Mouse (Mus musculus) G1E (cell line): Measurements from ENCODE around the gene Rb1. TPM values are rescaled to one million over a fixed set of nuclear protein-coding genes. Genes with fewer than 3 reads are reported as not detected.

Experiments used
- ATAC-seq: 2 replicates; pipeline ENCODE4 v1.8.0; 2016; ENCODE audit warnings: mild to moderate bottlenecking; ENCODE audit not compliant: insufficient number of reproducible peaks, poor library complexity, low FRiP score, severe bottlenecking; ENCODE audit errors: extremely low read depth
- DNase-seq: peaks from one replicate; pipeline ENCODE4 v3.0.0; 2012; ENCODE audit warnings: low spot score
- H3K27me3 ChIP-seq: 2 replicates; pipeline ENCODE4 v1.6.1; 2012; ENCODE audit warnings: mild to moderate bottlenecking, low read length, inconsistent platforms; ENCODE audit not compliant: insufficient read depth
- H3K36me3 ChIP-seq: replicated peaks from 2 replicates; pipeline ENCODE3; 2012; ENCODE audit warnings: mild to moderate bottlenecking, inconsistent platforms
- H3K4me1 ChIP-seq: 2 replicates; pipeline ENCODE4 v1.6.1; 2012; ENCODE audit warnings: low read depth, low read length, inconsistent platforms, mixed read lengths; ENCODE audit not compliant: insufficient read depth
- H3K4me3 ChIP-seq: 2 replicates; pipeline ENCODE4 v1.5.1; 2012; ENCODE audit warnings: low read depth, mild to moderate bottlenecking, inconsistent platforms, low read length, moderate library complexity, mixed read lengths
- H3K9me3 ChIP-seq: replicated peaks from 2 replicates; pipeline ENCODE4 v1.6.1; 2012; ENCODE audit warnings: inconsistent platforms
- CTCF ChIP-seq: IDR thresholded peaks from 2 replicates; pipeline ENCODE4 v1.5.1; 2012; ENCODE audit warnings: low read depth, low read length, inconsistent platforms, mixed read lengths
- GATA1 ChIP-seq: IDR thresholded peaks from 2 replicates; pipeline ENCODE4 v1.6.1; 2012; ENCODE audit warnings: borderline replicate concordance, low read length, inconsistent platforms, mixed read lengths
- GATA2 ChIP-seq: IDR thresholded peaks from 2 replicates; pipeline ENCODE4 v1.6.1; 2012; ENCODE audit warnings: low read depth, low read length, inconsistent platforms, borderline replicate concordance
- POLR2AphosphoS5 ChIP-seq: IDR thresholded peaks from 2 replicates; pipeline ENCODE4 v1.6.1; 2012; ENCODE audit warnings: low read depth, low read length, inconsistent platforms; ENCODE audit not compliant: insufficient replicate concordance
- TAL1 ChIP-seq: conservative IDR thresholded peaks from 2 replicates; pipeline ENCODE4 v1.6.1; 2012; ENCODE audit warnings: low read depth, low read length, inconsistent platforms, mixed read lengths
- polyA plus RNA-seq: library from polyadenylated mRNA; stranded (reverse); fragments of >175 nt; gene quantifications from 2 replicates; pipeline ENCODE4 v1.2.3, GENCODE M21; 2012
- total RNA-seq, 2 experiments: library from RNA; stranded (forward) in 1 of 2; stranded (reverse) in 1 of 2; fragments of 200-1000 nt in 1 of 2; fragments of >200 nt in 1 of 2; fragmentation: Nextera tagmentation in 1 of 2; gene quantifications; 2 replicates each; pipeline ENCODE4 v1.2.3; 2014 to 2017

Gene Rb1
- total and polyA plus RNA-seq, 3 experiments, result 11.6 to 393 (median 64.9) TPM

DNA sequence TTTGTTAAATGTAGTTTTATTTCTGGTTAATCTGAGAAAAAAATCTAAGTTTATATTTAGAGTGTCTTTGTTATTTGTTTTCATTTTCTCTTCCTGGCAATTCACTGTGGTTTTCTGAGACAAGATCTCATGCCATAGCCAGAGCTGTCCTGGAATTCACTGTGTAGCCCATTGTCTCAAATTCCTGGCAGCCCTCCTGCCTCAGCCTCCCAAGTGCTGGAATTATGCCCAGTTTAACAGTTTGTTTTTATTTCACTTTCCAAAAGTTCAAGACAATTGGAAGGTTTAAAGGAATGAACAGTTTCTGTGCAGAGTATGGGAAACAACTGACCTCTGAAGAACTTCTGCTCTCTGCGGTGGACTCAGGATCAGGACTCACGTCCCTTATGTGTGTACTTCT lies 4.2 kb upstream of the Rb1 start:
- no peak overlapping the region for H3K4me3 ChIP-seq
- no peak for TF ChIP-seq GATA1
- no peak for TF ChIP-seq CTCF
- no peak for TF ChIP-seq TAL1
- TF ChIP-seq GATA2, result no peak
- no peak for TF ChIP-seq POLR2AphosphoS5
- H3K9me3 ChIP-seq, result no peaks in the 10 kb centered on the region
- DNase-seq, result no peak
- H3K27me3 ChIP-seq, result peaks cover under 1% of the 10 kb centered on the region
- H3K36me3 ChIP-seq, result no peaks in the 10 kb centered on the region
- H3K4me1 ChIP-seq, result peaks cover 21% of the 10 kb centered on the region
- ATAC-seq, result no peak

DNA sequence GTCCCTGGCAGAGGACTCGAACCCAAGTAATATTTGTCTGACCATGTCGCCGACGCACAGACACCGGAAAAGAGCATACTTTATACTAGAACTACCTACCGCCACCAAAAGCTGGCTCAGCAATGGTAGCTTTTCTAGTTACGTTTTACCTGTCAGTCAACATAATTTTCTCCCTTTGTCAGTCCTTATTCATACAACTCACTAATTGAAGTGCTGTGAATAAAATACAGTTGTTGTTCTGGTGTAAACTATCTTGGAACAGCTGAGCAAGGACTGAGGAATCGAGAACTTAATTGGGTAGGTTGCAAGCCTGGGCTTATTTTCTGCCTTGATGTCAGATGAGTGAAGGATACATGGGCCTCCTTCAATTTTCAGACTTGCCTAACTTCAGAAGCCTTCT lies 889 bp upstream of the Rb1 start:
- Histone ChIP-seq H3K9me3 (no peaks in the 10 kb centered on the region), H3K27me3 (no peaks in the 10 kb centered on the region), H3K36me3 (peaks cover 4% of the 10 kb centered on the region), H3K4me3 (peak overlapping the region; percentile 87), H3K4me1 (peaks cover 33% of the 10 kb centered on the region)
- TF ChIP-seq GATA1, result no peak
- TF ChIP-seq POLR2AphosphoS5, result no peak
- TF ChIP-seq GATA2, result no peak
- no peak for TF ChIP-seq TAL1
- TF ChIP-seq CTCF, result no peak
- DNase-seq (no peak), ATAC-seq (no peak)

DNA sequence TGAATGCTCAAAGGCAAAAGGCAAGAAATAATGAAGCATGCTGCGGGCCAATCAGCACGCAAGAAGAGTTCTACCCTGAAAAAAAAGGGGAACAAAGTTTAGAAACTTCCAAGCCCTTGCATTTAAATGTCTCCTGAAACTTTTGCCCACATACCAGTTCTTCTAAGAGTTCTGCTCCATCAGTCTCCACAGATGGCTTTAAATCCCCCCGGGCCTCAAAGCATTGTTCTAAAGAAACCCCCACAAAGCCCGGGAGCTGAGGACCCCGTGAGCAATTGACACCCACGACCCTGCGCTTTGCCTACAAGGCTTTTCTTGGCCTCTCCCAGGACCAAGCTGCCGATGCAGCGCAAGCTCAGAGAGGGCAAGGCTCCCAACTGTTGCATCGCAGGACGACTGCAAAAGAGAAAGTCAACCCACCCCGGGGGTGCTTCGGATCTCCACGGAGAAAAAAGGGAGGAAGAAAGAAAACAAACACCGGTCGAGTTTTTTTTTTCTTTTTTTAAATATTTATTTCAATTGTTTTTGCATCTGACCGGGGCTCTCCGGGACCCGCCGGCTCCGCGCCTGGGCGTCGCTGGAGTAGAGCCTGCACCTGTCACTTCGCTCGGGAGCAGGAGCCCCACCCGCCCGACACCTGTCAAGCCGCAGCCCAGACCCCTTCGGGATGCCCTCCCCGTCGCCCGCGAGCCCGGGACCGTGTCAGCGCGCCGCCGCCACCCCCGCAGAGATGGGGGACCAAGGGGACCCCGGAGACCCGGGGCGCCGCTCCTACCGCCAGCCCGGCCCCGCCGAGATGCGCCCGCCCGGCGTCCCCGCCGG lies 777 bp downstream of the Rb1 start:
- DNase-seq (peak; percentile 48), ATAC-seq (no peak; the same call in 1 of the 2 replicates)
- TF ChIP-seq GATA2, result no peak
- TF ChIP-seq CTCF, result no peak
- TF ChIP-seq TAL1, result no peak
- no peak for TF ChIP-seq POLR2AphosphoS5
- TF ChIP-seq GATA1, result no peak
- peaks cover 20% of the 10 kb centered on the region for H3K36me3 ChIP-seq
- H3K4me3 ChIP-seq, result peak overlapping the region; percentile 87
- H3K27me3 ChIP-seq, result no peaks in the 10 kb centered on the region
- peaks cover 49% of the 10 kb centered on the region for H3K4me1 ChIP-seq
- no peaks in the 10 kb centered on the region for H3K9me3 ChIP-seq

DNA sequence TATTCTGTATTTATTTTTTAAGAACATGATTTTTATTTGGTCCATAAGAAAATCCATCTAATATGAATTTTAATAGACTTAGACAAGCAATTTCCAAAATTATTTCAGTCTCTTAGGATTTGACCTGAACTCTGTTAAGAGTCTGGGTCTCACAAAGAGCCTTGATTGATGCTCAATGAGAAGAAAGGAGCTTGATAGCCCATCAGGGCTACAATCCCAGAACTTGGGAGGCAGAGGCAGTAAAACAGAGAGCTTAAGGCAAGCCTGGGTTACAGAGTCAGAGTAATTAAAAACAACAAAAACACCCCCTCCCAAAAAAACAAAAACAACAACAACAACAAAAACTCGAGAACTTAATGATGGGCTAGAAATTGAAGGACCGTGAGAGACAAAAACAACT lies 1.7 kb downstream of the Rb1 start:
- TF ChIP-seq GATA2 (no peak), TAL1 (no peak), CTCF (no peak), GATA1 (no peak), POLR2AphosphoS5 (no peak)
- ATAC-seq, result no peak
- Histone ChIP-seq H3K27me3 (no peaks in the 10 kb centered on the region), H3K4me3 (peak overlapping the region; percentile 87; the same call in 1 of the 2 replicates), H3K4me1 (peaks cover 49% of the 10 kb centered on the region), H3K9me3 (no peaks in the 10 kb centered on the region), H3K36me3 (peaks cover 27% of the 10 kb centered on the region)
- no peak for DNase-seq

DNA sequence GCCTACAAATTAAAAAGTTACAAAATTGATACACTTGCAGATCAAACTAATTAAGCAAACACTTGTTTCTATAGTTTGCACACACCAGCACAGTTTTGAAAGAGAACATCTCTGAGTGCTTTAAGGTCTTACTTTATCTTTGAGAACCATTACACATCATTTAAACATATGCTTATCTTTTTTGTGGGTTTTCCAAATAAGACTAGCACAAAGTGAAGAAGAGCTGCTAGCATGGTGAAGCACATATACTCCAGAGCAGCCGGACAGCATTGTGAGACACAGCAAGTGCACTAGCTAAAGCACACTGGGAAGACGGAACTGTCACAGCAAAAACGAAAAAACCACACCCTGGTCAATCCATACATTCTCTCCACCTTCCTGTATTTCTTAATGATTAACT lies 3.5 kb downstream of the Rb1 start:
- peak; percentile 79 for ATAC-seq
- Histone ChIP-seq H3K4me3 (no peak overlapping the region; the same call in 1 of the 2 replicates), H3K4me1 (peaks cover 49% of the 10 kb centered on the region)

GRCm38 (mm10) chr14:73316933-73317332 lies 8.7 kb downstream of the Rb1 start:
- Histone ChIP-seq H3K27me3 (no peaks in the 10 kb centered on the region), H3K36me3 (peaks cover 60% of the 10 kb centered on the region), H3K4me1 (peaks cover 56% of the 10 kb centered on the region), H3K9me3 (no peaks in the 10 kb centered on the region), H3K4me3 (no peak overlapping the region)
- ATAC-seq (no peak), DNase-seq (no peak)
- no peak for TF ChIP-seq GATA2
- no peak for TF ChIP-seq TAL1
- no peak for TF ChIP-seq GATA1
- TF ChIP-seq CTCF, result no peak
- no peak for TF ChIP-seq POLR2AphosphoS5

More for the DNA sequence above, 3.5 kb downstream of the Rb1 start:
- DNase-seq, result peak; percentile 23
- peaks cover 36% of the 10 kb centered on the region for H3K36me3 ChIP-seq
- no peaks in the 10 kb centered on the region for H3K9me3 ChIP-seq
- no peak for TF ChIP-seq GATA1
- TF ChIP-seq TAL1, result peak; percentile 54
- no peaks in the 10 kb centered on the region for H3K27me3 ChIP-seq
